Mouse (Mus musculus) bone marrow macrophage, adult 2 months (primary cell): Measurements from ENCODE around the gene Gm49776.

Experiments
- CTCF ChIP-seq: IDR thresholded peaks from 2 replicates; pipeline ENCODE4 v1.5.1; 2012; ENCODE audit warnings: low read depth, mild to moderate bottlenecking, low read length, moderate library complexity
- POLR2A ChIP-seq: IDR thresholded peaks from 2 replicates; pipeline ENCODE4 v1.6.1; 2012; ENCODE audit warnings: mild to moderate bottlenecking, low read depth, low read length, borderline replicate concordance

DNA sequence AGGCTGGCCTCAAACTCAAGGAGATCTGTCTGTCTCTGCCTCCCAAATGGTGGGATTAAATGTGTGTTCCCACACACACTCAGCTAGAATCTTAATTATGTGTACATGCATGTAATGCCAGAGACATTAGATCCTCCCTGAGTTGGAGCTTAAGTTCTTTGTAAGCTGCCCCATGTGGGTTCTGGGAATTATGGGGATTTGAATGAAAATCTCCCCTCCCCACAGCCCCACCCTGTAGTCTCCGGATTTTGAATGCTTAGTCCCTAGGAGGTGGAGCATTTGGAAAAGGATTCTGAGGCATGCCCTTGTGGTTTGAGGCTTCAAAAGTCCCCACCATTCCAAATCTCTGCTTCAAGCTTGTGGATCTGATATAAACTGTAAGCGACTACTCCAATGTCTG, 17.0 kb upstream of the Gm49776 start:
- TF ChIP-seq CTCF (no peak), POLR2A (no peak)
